Mouse (Mus musculus) adrenal gland, postnatal 36 days (tissue): Measurements from ENCODE around the gene Enox2. TPM values are rescaled to one million over a fixed set of nuclear protein-coding genes. Genes with fewer than 3 reads are reported as not detected.
A peak's percentile ranks its signal among the peaks of the same experiment; 100 is the strongest.

ENCODE experiments used
- DNase-seq, 2 experiments: peaks; one replicate each; pipeline ENCODE4 v3.0.0; 2021; ENCODE audit warnings: mixed read lengths in 1 of 2
- long read RNA-seq, 2 experiments: library from polyadenylated mRNA; stranded (forward); transcript quantifications; one replicate each; pipeline ENCODE4 v2.0.0; 2021; ENCODE audit warnings: borderline sequencing depth in 2 of 2
- total RNA-seq, 2 experiments: library from RNA; stranded (reverse); gene quantifications; 2 replicates each; pipeline ENCODE4 v1.2.3; 2021

Enox2 gene
- total RNA-seq, result 10 to 100 TPM; 15.0 to 23.7 TPM
- long read RNA-seq, experiment 1, partial matches to known transcripts, result 6 of 11 reads
- long read RNA-seq, experiment 1, other reads (novel, unspliced or antisense), result 3 of 11 reads
- long read RNA-seq, experiment 2, partial matches to known transcripts, result 2 of 6 reads
- long read RNA-seq, experiment 2, other reads (novel, unspliced or antisense), result 2 of 6 reads

DNA sequence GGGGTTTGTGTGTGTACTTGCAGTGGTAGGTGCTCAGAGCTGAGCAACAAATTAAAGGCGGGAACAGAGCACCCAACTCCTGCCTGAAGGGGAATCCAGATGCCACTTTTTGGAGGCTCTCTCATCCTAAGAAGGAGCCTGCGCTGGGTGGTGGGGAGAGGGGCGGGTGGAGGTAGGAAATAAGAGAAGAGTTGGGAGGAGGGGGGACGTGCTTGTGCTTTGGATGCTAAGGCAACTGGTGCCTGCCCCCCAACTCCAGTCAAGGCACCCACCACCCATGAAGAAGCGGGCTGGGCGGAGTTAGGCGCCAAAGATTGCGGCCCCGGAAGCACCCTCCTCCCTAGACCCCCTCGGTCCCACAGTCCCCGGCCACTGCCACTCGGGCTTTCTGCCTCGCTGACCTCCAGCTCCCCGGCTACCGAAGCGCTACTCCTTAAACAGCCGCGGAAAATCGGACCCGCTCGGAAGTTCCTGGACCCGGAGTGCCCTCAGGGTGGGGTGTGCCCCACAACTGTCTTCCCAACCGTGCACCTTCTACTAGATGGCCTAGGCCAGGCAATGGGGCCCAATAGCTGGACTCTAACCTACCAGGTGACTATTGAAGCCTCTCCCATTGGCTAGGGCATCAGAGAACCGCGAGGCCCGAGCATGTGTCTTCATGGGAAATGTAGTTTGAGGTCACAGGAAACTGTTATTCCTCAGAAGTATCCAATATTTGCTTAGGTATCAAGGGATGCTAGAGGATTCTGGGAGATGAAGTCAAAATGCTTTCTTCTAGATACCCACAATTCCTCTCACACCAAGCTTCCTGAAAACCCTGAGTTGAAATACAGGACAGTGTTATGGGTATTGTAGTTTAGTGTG is at the start of gene Enox2:
Gene Enox2, minus strand, starts transcription at position 560 of the 864 bp plus-strand sequence.
- peak; percentile 78 to 79 for DNase-seq

DNA sequence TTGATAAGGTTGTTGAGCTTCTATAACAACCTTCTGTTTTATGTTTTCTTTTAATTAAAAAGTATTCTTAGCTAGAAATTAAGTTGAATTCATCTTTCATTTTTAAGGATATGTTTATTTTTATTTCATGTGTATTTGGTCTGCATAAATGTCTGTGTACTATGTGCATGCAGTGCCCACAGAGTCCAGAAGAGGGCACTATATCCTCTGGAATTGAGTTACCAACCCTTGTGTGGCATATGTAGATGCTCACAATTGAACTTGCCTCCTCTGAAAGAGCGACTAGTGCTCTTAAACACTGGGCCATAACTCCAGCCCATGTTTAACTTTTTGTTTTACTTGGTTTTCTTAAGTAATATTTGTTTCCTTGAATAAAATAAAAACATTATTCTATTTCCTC is 21.4 kb upstream of the Enox2 start:
- DNase-seq, result peak; percentile 1 to 2

DNA sequence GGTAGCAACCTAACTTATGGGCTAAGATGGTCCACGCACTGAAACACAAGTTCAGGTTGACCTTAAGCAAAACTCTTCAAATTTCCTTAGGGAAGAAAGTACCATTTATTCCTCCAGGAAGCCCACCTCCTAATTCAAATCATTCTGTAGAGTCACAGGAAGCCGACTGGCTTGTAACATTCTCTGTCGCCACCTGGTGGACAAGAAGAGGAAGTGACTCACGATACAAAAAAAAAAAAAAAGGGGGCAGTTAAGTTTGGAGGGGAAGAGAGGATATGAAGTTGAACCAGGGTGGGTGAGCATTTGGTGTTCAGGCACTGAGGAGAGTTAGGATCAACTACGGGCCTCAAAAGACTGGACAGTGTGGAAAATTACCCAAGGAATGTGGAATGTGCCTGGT is 18.6 kb upstream of the Enox2 start:
- peak; percentile 1 to 19 for DNase-seq

DNA sequence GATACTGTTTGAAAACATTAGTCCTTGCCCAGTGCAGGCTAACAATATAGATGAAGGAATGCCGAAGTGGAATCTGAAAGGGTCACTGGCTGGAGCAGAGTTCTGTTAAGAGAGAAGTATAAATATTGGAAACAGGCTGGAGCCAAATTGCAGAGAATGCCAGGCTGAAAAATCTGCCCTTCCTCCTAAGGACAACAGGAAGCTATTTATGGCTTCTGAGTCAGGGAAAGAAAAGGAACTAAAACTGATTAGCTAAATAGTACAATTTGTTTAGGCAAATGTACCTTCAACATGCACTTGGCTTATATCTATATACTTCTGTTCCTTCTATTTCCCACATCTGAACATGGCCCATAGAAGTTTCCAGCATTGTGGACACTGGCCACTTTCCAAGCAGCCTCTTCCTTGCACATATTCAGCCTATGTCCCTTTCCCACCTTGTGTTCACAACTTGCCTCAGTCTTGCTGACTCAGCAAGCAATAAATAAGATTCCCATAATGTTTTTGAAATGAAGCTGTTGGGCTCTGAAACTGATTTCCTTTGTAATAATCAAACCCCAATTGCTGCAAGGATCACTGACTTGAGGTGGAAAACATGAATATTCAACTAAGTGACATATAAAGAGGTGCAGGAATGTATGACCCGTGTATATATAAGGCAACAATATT is 8.0 kb downstream of the Enox2 start:
- no peak for DNase-seq

DNA sequence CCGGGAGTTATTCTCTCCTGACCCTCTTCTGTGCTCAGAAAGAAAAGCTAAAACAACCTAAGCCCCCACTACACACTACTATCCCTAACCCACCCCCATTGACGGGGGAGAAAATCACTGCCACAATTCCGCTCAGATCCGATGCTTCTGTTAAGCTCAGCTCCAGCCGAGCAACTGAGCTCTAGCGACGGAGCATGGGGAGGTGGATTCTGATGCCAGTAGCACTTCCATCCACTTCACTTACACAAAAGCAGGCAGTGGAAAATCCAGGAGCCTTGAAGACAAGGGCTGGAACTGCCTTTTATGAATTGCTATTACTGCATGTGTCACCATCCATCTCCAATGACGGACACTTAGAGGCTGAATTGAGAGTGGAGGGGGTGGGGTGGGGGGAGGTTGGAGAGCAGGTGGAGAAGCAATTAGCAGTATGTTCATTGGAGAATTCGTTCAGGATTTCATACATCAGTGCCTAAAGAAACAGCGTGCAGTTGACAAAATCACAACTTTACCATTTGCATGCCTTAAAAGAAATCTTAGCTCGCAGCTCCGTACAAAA is 14.5 kb downstream of the Enox2 start:
- no peak for DNase-seq

DNA sequence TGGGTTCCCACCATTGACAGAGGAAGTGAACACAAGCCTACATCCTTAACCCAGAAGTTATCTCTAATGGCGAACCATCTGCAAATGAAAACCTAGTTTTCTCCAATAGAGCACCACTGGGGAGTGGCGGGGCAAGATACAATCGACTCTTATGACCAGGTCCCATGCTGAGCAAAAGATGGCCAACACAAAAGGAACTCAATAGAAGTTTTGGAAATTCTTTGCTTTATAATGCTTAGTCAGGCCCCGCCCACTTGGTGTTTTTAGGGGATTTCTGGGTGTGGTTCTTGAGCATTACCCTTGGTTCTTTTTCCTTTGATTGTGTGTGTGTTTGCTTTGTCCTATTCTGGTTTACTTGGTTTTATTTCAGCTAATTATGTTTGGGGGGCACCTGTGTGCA is 37.2 kb downstream of the Enox2 start:
- DNase-seq, result no peak

DNA sequence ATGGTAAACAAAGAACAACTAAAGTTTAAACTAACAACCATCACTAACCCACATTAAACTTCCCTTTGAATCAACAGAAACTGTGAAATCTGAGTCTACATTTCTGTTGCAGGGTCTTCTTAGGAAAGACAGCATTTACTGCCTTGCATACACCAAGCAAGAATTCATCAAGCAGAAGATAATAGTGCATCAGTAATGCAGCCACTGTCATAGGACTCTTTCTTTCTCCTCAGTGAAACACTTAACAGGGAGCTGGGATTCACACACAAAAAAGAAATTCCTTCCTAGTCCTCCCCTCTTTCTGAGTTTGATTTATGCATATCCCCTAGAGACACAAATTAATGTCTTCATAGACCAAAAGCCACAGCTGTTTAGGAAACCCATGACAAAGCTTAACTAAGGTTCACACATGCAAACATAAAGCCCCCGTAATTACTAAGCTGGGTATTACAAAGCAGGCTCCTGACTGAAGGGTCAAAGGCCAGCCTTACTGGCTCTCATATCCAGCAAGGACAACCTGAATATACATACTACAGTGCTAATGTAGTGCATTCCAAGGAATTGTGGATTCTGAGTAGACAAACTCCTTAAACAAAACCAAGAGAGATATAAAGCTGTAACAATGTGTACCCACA is 62.1 kb downstream of the Enox2 start:
- DNase-seq, result no peak

DNA sequence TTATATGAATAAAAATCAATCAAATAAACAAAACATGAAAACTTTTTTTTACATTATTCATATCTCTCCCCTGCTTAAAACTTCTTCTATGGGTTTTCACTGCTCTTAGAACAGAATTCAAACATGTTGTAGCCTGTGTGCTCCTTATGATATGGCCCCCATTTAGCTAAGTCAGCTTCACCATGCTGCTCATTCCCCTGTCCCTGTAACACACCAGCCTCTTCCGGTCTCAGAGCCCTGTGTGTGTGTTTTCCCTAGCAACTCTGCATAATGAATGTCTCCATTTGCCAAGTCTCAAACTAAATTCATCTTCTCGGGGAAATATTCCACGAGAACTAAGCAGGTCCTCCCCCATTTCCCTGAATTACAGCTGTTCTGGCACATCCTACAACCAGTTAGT is 71.6 kb downstream of the Enox2 start:
- DNase-seq, result no peak

DNA sequence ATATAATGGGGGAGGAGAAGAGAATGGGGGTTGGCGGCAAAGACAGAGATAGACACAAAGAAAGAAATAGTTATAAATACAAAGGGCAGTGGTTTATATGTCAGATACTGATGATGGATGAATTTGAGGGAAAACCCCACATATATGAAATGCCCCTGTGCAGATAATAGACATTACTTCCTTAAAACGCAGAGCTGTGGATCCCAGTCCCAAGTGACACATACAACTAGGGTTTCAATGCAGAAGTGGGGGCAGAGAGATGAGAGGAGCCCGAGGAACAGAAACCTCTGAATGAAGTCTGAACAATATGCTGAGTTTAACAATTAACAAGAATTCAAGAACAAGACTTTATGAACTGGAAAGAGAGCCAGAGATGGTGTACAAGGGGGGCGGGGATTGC is 91.7 kb downstream of the Enox2 start:
- DNase-seq, result no peak

DNA sequence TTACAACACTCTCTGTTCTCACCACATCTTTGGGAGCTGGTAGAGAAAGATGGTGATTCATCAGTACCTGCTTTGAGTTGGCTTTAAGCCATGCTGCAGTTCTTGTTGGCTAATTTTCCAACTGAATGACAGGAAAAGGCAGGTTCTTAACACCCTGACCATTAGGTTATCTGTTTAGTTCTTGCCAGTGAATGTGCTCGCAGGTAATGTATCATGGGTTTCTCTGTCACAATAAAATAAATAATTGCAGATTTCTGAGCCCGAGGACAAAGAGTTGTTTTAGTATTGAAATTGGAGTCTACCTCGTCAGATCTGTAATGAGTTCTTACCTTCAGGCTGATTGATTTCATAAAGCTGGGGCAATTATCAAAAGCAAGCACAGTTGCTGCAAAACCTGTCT is 106.9 kb downstream of the Enox2 start:
- no peak for DNase-seq

DNA sequence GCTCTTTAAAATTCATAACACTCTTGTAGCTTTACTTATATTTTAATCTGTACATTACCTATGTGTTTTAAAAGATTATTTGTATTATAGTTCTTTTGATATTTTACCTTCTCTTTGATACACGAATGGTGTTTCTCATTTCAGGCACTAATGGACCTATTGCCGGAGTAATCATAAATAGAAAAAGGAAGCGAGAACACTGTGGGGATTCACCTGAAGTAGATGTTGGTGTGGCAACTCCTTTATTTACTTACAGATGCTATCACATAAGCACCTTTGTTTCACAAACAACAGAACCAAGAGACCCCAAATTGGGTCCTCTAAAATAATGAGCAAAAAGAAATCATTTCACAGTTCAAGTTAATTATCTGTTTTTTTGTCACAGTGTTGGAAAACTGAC is 109.4 kb downstream of the Enox2 start:
- no peak for DNase-seq

DNA sequence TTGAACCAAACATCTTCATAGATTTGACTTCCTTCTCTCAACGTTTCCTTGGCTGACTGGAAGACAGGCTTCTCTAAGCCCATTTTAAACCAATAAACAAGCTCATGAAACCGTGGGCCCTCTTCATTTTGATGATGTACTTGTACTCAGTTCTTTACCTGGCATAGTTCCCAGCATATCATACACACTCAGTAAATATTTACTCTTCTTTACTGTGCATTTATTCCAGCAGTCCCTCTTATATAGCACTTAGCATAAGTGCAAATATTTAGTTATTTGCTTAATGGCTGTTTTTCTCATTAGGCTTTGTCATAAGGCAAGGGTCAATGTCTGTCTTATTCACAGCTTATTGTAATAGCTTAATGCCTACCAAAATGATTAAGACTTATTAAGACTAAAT is 133.8 kb downstream of the Enox2 start:
- DNase-seq, result no peak

DNA sequence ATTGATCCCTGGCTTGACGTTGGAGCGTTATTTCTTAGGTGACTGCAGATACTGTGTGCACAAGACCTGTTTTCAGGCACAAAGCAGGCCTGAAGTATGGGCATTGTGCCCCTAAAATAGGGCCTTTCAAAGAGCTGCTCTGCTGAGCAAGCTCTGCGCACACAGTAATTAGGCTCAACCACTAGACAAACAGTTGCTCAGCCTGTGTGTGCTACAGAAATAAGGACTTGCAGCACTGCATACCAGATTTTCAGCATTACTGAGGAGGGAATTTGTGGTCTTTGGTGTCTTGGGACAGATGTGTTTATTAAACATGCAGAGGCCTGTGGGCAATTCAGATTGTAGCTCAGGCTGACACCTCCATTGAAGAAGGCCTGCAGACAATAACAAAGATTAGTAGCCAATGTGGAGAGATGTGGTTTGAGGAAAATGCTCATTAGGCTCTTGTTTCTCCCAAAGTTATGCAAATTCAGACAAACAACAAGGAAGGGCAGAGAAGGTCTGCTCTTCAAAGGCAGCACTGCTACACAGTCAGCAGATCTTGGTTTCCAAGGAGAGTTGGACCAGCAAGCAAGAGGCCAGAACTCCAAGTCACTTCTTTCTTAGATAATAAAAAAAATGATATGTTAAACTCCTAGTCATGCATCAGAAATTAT is 163.2 kb downstream of the Enox2 start:
- DNase-seq, result no peak

DNA sequence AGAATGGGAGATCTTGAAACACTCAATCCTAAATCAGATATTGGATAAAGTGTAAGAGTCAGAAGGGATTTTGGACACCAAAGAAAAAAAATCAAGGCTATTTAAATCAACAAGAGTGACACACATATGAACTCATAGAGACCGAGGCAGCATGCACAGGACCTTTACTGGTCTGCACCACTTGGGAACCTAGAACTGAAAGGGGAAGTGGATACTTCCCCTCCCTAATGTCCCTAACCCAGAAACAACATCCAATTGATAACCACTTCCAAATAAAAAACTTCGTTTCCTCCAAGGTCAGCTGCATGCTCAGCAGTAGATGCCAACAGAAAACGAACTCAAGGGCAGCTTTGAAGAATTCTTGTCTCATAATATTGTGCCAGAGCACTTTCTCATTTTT is 171.6 kb downstream of the Enox2 start:
- DNase-seq, result no peak

DNA sequence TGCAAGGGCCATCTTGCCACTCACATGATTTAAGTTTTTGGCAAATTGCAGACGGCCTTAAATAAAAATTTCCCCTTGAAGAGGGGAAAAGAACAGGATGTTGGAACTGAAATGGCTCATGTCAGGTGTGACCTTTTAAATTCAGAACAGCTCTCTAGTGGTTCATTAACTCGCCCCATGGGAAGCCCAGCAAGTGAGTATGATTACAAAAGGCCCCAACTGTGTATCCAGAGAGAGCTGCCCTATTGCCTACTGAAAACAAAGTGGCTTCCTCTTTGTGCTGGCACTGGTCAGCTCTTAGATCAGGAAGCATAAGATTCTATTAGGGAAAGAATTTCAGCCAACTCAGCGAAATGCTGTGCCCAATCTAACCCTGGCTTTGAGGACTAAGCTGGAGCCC is 175.6 kb downstream of the Enox2 start:
- DNase-seq, result peak in 1 of 2 experiments; percentile 3

DNA sequence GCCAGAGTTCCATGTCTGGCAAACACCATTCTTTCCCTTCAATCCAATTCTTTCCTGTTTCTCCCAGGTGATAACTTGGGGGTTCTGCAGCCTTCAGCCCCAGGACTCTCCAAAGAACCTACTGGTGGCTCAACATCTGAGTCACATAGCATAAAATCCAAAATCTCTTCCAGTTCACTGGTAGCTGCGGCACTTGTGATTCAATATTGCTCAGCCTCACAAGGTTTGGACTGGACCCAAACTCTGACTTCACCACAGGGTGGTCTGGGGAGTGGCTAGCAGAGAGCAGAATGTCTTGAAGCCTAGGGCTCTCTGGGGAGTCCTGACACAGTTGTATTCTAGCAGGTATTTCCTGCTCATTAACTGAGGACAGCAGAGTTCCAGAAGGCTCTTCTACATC is 187.5 kb downstream of the Enox2 start:
- peak; percentile 11 to 26 for DNase-seq

DNA sequence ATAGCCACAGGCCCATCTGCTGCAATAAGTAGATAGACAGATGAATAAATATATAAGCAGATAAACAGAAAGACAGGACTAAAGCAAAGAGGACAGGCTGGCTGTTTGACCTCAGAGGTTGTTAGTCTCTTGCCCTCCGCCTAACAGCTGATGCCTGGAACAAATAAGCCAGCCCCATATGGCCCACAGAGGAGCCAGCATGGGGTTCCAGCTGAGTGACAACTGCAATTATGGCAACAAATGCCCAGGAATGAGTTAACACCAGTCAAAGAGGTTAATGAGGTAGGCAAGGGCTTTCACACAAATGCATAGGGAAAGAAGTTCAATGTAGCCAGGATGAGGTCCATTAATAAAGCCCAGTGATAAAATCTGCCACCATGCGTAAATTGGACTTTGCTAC is 191.8 kb downstream of the Enox2 start:
- no peak for DNase-seq

DNA sequence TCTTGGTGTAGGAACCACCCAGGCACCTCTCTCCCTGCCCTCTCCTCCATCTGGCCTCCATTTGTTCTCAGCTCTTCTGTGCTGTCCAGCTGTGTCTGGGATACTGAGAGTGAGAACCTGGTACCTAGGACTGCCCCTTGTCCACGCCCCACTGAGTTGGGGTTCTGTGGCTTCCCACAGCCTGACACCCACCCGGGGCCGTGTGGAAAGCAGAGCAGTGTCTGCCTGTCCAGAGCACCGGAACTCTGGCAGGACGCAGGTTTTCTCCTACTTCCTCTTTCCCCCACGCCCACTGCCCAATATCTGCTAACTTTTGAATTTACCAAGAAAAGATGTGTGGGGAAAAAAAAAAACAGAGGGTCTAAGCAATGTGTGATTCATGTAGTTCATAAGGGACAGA is 213.0 kb downstream of the Enox2 start:
- DNase-seq, result no peak

DNA sequence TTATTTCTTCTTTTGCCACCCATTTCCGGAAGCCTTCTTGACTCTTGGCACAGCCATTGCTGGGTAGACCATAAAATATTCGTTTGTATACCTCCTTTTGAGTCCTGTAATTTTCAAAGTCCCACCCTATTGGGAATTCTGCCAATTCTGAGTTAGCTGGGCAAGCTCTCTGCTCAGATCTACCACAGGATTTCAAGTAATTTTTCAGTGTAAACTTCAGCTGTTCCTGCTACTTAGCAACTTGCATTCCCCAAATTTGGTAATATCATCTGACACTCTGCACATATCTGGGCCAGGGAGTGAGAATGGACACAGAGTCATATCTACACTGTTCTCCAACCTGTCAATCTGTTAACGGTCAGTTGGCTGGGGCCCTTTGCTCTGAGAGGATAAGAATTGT is 214.5 kb downstream of the Enox2 start:
- peak in 1 of 2 experiments; percentile 0 for DNase-seq

DNA sequence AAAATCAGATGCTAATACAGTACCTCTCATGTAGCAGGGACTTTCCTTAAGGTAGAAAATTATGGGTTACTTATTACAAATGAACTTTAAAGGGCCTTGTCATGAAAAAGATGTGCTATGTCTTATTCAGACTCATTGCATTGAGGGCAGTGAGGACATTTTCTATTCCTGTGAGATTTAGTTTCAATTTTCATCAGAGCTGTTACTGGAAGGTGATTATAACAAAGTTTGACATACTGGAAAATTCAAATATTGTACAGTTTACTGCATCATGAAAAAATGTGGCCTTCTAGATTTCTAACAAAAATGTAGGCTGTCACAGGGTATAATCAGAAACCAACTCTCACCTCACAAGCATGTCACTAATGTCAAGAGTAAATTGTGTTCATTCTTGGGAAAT is 242.9 kb downstream of the Enox2 start:
- DNase-seq, result no peak

DNA sequence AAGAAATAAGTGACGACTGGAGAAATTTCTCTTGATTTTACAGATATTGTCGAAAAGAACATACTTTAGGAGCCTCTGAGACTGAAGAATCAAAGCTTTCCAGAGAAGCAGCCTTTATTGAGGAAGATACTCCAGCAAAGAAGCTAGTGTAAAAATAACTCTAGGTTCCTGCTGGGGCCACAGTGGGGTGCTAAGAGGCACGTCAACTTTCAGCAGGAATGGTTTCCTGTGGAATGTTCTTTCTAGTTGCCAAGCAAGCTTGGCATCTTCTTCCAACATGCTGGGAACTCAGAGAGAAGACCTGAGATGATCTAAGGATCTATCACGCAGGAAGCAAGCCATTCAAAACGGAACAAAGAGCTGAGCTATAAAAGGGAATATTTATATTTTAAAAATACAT is 278.3 kb downstream of the Enox2 start:
- DNase-seq, result no peak

DNA sequence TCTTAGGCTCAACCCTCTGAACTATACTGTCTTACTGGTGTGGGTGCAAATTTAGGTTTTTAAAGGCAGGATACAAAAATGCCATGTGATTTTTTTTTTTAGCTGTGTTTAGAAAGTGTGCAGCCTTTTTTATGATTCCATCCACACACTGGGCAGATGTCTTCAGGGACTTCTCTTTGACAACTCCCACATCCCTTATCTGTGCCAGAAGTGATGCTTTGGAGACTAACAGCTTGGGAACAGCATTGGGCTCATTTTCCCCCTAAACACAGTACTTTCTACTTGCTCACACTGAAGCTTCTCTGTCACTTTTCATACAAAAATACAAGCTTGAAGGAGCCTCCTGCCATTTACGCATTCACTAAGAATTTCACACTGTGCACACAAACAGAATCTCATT is 282.4 kb downstream of the Enox2 start:
- DNase-seq, result no peak
